Mouse (Mus musculus) heart, embryonic 11.5 days (tissue): ENCODE measurements around the gene Nop16. TPM values are rescaled to one million over a fixed set of nuclear protein-coding genes. Genes with fewer than 3 reads are reported as not detected.

Source experiments
- ATAC-seq: fragments of 200-750 bp; cut with Nextera tagmentation; replicated peaks from 2 replicates; pipeline ENCODE4 v1.8.0; 2017; ENCODE audit warnings: moderate library complexity; ENCODE audit not compliant: insufficient number of reproducible peaks, low FRiP score, low TSS enrichment
- H3K27ac ChIP-seq: fragments of 300-500 bp; sonication (generic); 2 replicates; pipeline ENCODE4 v1.5.1; 2014; ENCODE audit warnings: mild to moderate bottlenecking, low read depth, low read length
- H3K27me3 ChIP-seq: fragments of 300-500 bp; sonication (generic); 2 replicates; pipeline ENCODE4 v1.6.1; 2014; ENCODE audit warnings: mild to moderate bottlenecking, low read length, mixed read lengths; ENCODE audit not compliant: control insufficient read depth, insufficient read depth
- H3K36me3 ChIP-seq: fragments of 300-500 bp; sonication (generic); 2 replicates; pipeline ENCODE4 v1.6.1; 2014; ENCODE audit warnings: mild to moderate bottlenecking, low read length, moderate library complexity, mixed read lengths; ENCODE audit not compliant: control insufficient read depth, insufficient read depth
- H3K4me1 ChIP-seq: fragments of 300-500 bp; sonication (generic); 2 replicates; pipeline ENCODE4 v1.6.1; 2014; ENCODE audit warnings: low read length; ENCODE audit not compliant: control insufficient read depth, insufficient read depth
- H3K4me2 ChIP-seq: fragments of 300-500 bp; sonication (generic); 2 replicates; pipeline ENCODE4 v1.6.1; 2014; ENCODE audit warnings: mild to moderate bottlenecking, moderate library complexity
- H3K4me3 ChIP-seq: fragments of 300-500 bp; sonication (generic); 2 replicates; pipeline ENCODE4 v1.5.1; 2014; ENCODE audit warnings: low read depth, low read length
- H3K9ac ChIP-seq: fragments of 300-500 bp; sonication (generic); 2 replicates; pipeline ENCODE4 v1.6.1; 2014; ENCODE audit warnings: mild to moderate bottlenecking, low read depth, low read length, moderate library complexity
- H3K9me3 ChIP-seq: fragments of 300-500 bp; sonication (generic); replicated peaks from 2 replicates; pipeline ENCODE4 v1.6.1; 2016; ENCODE audit warnings: low read length; ENCODE audit not compliant: control insufficient read depth
- WGBS: fragments of 180-500 bp; shearing (Covaris S2); extraction: QIAGEN DNeasy Blood & Tissue Kit; methylation state at CpG from one replicate; pipeline ENCODE4 v1.1.7; 2014; ENCODE audit not compliant: insufficient replicate concordance; 5-methylcytosine and 5-hydroxymethylcytosine counted together
- polyA plus RNA-seq: library from polyadenylated mRNA; unstranded; fragments of >200 nt; fragmentation: Nextera tagmentation; extraction: Ambion mirVana; gene quantifications from 2 replicates; pipeline ENCODE4 v1.2.1, GENCODE M21; 2014

Nop16 gene
- 61.8 and 65.6 TPM in 2 replicates for polyA plus RNA-seq

DNA sequence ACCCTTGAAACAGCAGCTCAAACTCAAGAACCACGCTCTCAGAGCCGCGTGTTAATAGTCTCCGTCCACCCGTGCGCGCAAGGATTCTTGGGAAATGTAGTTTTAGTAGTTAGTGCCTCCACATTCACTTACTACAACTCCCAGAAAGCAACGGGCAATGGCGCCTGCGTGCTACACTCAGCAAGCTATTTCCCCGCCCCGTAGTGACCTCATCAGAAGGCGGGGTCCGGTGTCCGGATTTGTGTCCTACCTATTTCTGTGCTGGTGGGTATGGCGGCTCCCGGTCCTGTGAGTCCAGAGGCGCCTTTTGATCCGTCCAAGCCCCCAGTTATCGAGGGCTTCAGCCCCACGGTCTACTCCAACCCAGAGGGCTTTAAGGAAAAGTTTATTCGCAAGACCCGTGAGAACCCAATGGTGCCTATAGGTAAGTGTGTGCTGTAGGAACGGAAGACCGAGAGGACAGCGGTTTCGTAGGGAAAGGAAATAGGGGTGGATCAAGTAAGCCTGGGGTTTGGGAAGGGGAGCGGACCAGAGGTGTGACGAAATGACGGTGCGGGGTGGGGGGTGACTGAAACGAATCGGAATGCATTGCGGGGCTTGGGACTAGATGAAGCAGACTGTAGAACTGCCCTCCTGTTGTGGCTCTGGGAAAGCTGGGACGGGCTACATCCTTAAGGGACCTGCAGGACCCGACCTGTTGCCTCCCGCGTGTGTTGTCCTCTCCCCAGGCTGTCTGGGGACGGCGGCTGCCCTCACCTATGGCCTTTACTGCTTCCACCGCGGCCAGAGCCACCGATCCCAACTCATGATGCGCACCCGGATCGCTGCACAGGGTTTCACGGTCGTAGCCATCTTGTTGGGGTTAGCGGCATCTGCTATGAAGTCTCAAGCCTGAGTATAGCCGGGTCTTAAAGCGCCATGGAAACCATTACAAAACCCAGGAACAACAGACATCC, at the start of gene Nop16, which contains the start of gene Higd2a:
TSS of gene Nop16 (minus strand) at position 95 of the 956 bp plus-strand sequence.
TSS of gene Higd2a (plus strand) at position 212 of the 956 bp plus-strand sequence.
- no peaks in the 10 kb centered on the region for H3K9me3 ChIP-seq
- peak within 1 kb of the TSS; percentile 81 for H3K4me2 ChIP-seq
- H3K4me1 ChIP-seq: peaks cover 16% of the 10 kb centered on the region
- H3K9ac ChIP-seq: peak within 1 kb of the TSS; percentile 77
- peak within 1 kb of the TSS; percentile 69 for H3K27ac ChIP-seq
- ATAC-seq: peak; percentile 96
- H3K36me3 ChIP-seq: 0 out of 2 replicates have a peak, but pooled peaks cover 2% of the 10 kb centered on the region
- H3K4me3 ChIP-seq: peak within 1 kb of the TSS; percentile 69
- WGBS: under 1% methylated on average over 51 of the region's 51 CpGs
- no peaks in the 10 kb centered on the region for H3K27me3 ChIP-seq

GRCm38 (mm10) chr13:54635011-54635410, 45.1 kb upstream of the Nop16 start:
- WGBS: 92% methylated on average over 3 of the region's 3 CpGs
- Histone ChIP-seq H3K9ac (no peak overlapping the region), H3K36me3 (peaks cover 16% of the 10 kb centered on the region)

DNA sequence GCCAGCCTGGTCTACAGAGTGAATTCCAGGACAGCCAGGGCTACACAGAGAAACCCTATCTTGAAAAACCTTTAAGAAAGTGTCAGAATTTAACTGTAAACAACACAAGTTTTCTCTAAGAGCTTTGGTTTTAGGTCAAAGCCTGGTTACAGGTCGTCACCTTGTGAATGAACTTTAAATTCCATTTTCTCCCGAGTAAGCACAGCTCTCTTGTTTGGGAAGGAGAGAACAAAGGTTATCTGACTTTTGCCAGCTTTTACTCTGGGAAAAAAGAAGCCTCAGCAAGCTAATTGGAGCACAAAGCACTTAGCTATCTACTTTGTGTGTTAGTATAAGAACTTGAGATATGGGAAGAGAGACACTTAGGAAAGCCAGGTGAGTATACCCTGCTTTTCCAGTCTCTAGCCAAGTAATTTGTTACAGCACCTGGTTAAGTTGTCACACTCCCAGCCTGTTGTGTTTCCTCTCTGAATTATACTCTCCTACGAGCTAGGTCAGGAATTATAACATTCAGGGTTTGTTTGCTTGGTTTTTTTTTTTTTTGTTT, 42.9 kb upstream of the Nop16 start:
- no peaks in the 10 kb centered on the region for H3K4me1 ChIP-seq
- H3K27me3 ChIP-seq: no peaks in the 10 kb centered on the region
- no peak overlapping the region for H3K4me3 ChIP-seq
- H3K27ac ChIP-seq: no peak overlapping the region
- ATAC-seq: no peak
- H3K4me2 ChIP-seq: no peak overlapping the region
- H3K36me3 ChIP-seq: peaks cover 3% of the 10 kb centered on the region
- H3K9me3 ChIP-seq: no peaks in the 10 kb centered on the region
- no peak overlapping the region for H3K9ac ChIP-seq
- 55% methylated on average over 3 of the region's 3 CpGs for WGBS

More at GRCm38 (mm10) chr13:54635011-54635410, 45.1 kb upstream of the Nop16 start:
- ATAC-seq: no peak
- H3K4me2 ChIP-seq: no peak overlapping the region
- H3K9me3 ChIP-seq: no peaks in the 10 kb centered on the region
- no peaks in the 10 kb centered on the region for H3K4me1 ChIP-seq
- no peaks in the 10 kb centered on the region for H3K27me3 ChIP-seq
- H3K4me3 ChIP-seq: no peak overlapping the region
- H3K27ac ChIP-seq: no peak overlapping the region

GRCm38 (mm10) chr13:54629128-54629527, 39.2 kb upstream of the Nop16 start:
- ATAC-seq: no peak
- no peak overlapping the region for H3K27ac ChIP-seq
- H3K36me3 ChIP-seq: no peaks in the 10 kb centered on the region; the same call in 1 of the 2 replicates
- WGBS: 87% methylated on average over 4 of the region's 4 CpGs
- no peaks in the 10 kb centered on the region for H3K4me1 ChIP-seq
- no peak overlapping the region for H3K9ac ChIP-seq
- no peaks in the 10 kb centered on the region for H3K9me3 ChIP-seq
- no peak overlapping the region for H3K4me2 ChIP-seq
- no peaks in the 10 kb centered on the region for H3K27me3 ChIP-seq
- H3K4me3 ChIP-seq: no peak overlapping the region

DNA sequence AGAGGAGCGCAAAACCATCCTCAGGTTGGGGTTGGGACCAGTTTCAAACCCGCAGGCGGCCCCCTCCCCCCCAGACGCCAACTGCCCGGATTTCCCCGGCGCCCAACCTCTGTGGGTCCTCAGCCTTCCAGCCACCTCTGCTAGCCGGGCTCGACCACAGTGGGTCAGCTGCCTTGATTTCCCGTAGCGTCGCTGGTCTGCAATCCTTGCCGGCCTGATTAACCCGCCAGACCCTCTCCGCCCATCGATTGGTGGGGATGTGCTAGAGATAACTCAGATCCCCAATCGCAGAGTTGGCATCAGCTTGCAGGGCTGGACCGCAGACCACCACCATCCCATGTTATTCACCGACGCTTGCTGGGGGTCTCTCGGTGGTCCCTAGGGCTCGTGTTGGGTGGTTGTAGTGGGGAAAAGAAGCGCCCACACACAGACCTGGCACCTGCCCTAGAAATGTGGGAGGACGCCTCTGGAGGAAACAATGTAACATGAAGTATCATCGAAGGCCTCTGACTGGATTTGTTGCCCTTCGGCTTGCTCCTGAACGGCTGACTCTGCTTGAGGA, 32.2 kb upstream of the Nop16 start:
- H3K4me1 ChIP-seq: peaks cover 8% of the 10 kb centered on the region
- peak overlapping the region; percentile 90 for H3K4me3 ChIP-seq
- WGBS: 1% methylated on average over 27 of the region's 27 CpGs
- H3K9ac ChIP-seq: peak overlapping the region; percentile 98
- H3K4me2 ChIP-seq: peak overlapping the region; percentile 68
- H3K27me3 ChIP-seq: no peaks in the 10 kb centered on the region
- H3K9me3 ChIP-seq: no peaks in the 10 kb centered on the region
- peak; percentile 19; the same call in 1 of the 2 replicates for ATAC-seq
- H3K27ac ChIP-seq: peak overlapping the region; percentile 81
- no peaks in the 10 kb centered on the region; the same call in 1 of the 2 replicates for H3K36me3 ChIP-seq

DNA sequence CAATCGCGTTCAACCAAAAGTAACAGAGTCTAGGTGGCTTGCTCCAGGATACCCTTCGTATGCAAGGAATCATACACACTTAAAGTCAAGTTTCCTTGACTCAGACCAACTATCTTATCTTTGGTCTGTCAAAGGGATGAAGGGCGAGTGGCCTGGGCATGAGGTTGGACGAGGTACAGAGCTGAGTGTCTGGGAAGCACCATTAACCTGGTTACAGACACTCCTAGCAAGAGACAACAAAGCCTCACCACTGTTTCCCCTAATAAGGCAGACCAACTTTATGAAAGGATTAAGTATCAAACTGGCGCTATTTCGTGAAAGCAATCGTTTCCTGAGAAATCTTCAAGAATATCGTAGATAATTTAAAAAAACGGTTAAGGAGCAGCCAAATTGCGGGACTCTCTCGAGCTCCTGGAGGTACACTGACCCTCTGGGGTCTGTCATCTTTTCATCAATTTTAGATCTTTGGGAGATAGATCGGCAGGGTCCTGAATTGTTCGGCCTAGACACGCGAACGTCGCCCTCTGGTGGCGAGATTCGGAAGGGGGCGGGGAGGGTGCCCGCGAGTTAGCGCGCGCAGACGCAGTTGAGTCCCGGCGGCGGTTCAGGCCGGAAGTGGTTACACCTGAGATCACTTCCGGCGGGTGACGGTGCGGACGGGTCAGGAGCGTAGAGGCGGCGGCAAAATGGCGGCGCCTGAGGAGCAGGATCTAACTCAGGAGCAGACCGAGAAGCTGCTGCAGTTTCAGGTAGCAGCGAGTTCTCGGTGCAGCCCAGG, 31.5 kb upstream of the Nop16 start, which contains the start of gene Faf2:
TSS of gene Faf2 (plus strand) at position 630 of the 778 bp plus-strand sequence.
- Histone ChIP-seq H3K9ac (peak within 1 kb of the TSS; percentile 98), H3K4me3 (peak within 1 kb of the TSS; percentile 90), H3K27ac (peak within 1 kb of the TSS; percentile 81), H3K9me3 (no peaks in the 10 kb centered on the region), H3K36me3 (no peaks in the 10 kb centered on the region; the same call in 1 of the 2 replicates), H3K4me1 (peaks cover 8% of the 10 kb centered on the region), H3K4me2 (peak within 1 kb of the TSS; percentile 68), H3K27me3 (no peaks in the 10 kb centered on the region)
- WGBS: 8% methylated on average over 44 of the region's 44 CpGs
- ATAC-seq: peak; percentile 92

- H3K4me1 ChIP-seq: 0 out of 2 replicates have a peak, but pooled peaks cover 2% of the 10 kb centered on the region
- WGBS: 63% methylated on average over 6 of the region's 6 CpGs
- H3K27ac ChIP-seq: no peak overlapping the region
- H3K4me2 ChIP-seq: no peak overlapping the region
- no peaks in the 10 kb centered on the region for H3K9me3 ChIP-seq
- no peaks in the 10 kb centered on the region for H3K27me3 ChIP-seq
- no peaks in the 10 kb centered on the region for H3K36me3 ChIP-seq
- ATAC-seq: no peak
- H3K4me3 ChIP-seq: no peak overlapping the region
- no peak overlapping the region for H3K9ac ChIP-seq
These were observed 27.1 kb upstream of the Nop16 start for GRCm38 (mm10) chr13:54616998-54617397.

DNA sequence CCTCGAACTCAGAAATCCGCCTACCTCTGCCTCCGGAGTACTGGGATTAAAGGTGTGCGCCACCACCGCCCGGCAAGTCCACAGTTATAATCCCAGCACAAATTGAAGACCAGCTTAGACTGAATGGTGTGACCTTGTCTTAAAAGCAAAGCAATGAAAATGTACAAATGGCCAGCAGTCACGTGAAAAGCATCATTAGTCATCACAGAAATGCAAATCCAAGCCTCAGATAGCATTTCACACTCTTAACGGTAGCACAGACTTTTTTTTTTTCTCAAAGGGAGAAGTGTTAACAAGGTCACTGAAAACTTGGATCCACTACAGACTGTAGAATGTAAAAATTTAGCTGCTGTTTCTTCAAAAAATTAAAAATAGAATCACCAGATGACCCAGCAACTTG, 26.4 kb upstream of the Nop16 start:
- 71% methylated on average over 8 of the region's 8 CpGs for WGBS
- Histone ChIP-seq H3K4me2 (no peak overlapping the region), H3K4me3 (no peak overlapping the region), H3K36me3 (no peaks in the 10 kb centered on the region), H3K9ac (no peak overlapping the region), H3K27me3 (no peaks in the 10 kb centered on the region), H3K27ac (no peak overlapping the region), H3K9me3 (no peaks in the 10 kb centered on the region), H3K4me1 (0 out of 2 replicates have a peak, but pooled peaks cover 2% of the 10 kb centered on the region)
- no peak for ATAC-seq
